Mouse (Mus musculus): ENCODE data around the gene Lrrc8e. TPM values are rescaled to one million over a fixed set of nuclear protein-coding genes. Genes with fewer than 3 reads are reported as not detected.
"Not testable (repeated sequence)": the region's sequence is repeated elsewhere in the genome, so short reads cannot be mapped to it uniquely, and the experiment has no call there.

The Lrrc8e gene
- polyA plus RNA-seq, 1 experiment from 2014 or later = 0.17 TPM

DNA sequence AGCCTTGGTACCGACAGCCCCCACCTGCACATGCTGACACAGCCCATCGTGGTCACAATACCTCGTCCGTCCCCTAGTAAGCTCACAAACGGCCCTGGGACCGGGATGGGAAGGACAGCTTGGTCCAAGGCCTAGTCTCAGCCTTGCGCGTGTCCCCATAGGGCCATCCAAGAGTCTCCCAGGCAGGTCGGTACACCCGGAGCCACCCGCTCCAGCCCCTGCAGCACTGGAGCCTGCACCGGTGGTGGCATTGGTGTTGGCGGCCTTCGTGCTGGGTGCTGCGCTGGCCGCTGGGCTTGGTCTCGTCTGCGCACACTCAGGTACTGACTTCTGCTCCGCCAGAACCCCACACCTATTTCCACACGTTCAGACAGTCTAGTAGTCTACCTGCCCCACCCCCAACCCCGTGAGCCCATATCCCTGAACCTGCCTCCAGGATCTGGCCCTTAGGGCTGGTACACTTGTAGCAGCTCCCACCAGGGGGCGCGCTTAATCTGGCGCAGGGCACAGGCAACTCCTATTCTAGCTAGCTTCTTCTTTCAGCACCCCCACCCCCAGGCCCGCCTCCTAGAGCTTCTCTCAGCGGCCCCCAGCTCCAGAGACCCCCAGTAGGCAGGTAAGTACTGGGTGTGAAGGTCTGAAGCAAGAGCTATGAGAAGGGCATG lies 23.8 kb downstream of the Lrrc8e start:
- Histone ChIP-seq H3K9me3 (replicated peaks) (no peaks in the 10 kb centered on the region), H3K36me3 (peaks cover 40% of the 10 kb centered on the region), H3K4me3 (no peak overlapping the region), H3K27me3 (0 out of 2 replicates have a peak, but pooled peaks cover 4% of the 10 kb centered on the region), H3K9ac (no peak overlapping the region), H3K4me2 (replicated peaks) (0 out of 2 replicates have a peak overlapping the region, but pooled peaks have one; percentile 3), H3K4me1 (peaks cover 29% of the 10 kb centered on the region), H3K27ac (no peak overlapping the region)
- WGBS = 29% methylated on average over 26 of the region's 26 CpGs
- ATAC-seq (ENCODE audit: low FRiP score) = 0 out of 2 replicates have a peak, but pooled peaks have one; percentile 1

- peaks cover 38% of the 10 kb centered on the region for H3K4me1 ChIP-seq
- peak overlapping the region; percentile 86 for H3K4me2 ChIP-seq (replicated peaks)
- ATAC-seq (ENCODE audit: low FRiP score) = no peak
- H3K4me3 ChIP-seq = peak overlapping the region; percentile 89
- 0 out of 2 replicates have a peak, but pooled peaks cover 4% of the 10 kb centered on the region for H3K27me3 ChIP-seq
- H3K9me3 ChIP-seq (replicated peaks) = no peaks in the 10 kb centered on the region
- peaks cover 36% of the 10 kb centered on the region for H3K36me3 ChIP-seq
- peak overlapping the region; percentile 95; the same call in 1 of the 2 replicates for H3K27ac ChIP-seq
- 47% methylated on average over 8 of the region's 8 CpGs for WGBS
- H3K9ac ChIP-seq = peak overlapping the region; percentile 91
These were observed 25.6 kb downstream of the Lrrc8e start for GRCm38 (mm10) chr8:4252116-4252760.

DNA sequence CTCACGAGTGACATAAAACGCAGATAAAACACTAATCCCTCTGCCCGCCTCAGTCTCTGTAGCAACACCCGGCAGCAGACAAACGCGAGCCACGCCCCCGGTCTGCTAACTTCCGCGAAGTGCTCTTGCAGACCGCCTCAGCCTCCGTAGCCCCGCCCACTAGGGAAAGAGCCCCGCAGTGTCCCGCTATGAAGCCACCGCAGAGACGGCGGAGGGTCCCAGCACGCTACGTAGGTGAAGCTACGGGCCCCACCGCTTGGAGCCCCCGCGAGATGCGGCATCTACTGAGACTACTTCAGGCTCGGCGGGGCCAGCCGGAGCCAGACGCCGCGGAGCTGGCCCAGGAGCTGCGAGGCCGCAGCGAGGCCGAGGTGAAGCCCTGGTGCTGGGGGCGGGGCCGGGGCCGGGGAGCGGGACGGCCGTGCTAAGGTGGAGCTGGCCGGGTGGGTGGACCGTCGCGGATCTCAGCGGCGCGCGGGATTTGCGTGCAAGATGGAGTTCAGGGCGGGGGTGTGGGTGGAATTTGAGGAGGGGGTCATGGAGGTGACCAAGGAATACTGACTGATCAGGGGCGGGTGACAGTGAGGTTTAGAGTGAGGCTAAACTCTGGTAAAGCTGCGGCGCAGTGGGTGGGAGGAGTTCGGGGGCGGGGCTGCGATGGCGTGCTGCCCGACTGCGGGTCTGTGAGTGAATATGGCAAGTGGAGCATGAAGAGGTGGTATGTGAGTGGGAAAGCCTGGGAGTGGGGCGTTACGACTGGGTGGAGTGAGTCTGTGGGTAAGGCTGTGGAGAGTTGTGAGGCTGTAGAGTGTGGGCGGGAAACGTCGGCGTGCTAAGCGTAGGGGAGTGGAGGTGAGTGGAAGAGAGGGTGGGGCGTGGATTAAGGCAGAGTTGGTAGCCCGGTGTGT lies 26.6 kb downstream of the Lrrc8e start, which contains the start of gene Snapc2:
Snapc2 (plus strand) TSS at position 147 of the 908 bp plus-strand sequence.
- Histone ChIP-seq H3K4me2 (replicated peaks) (peak within 1 kb of the TSS; percentile 86), H3K27me3 (0 out of 2 replicates have a peak, but pooled peaks cover under 1% of the 10 kb centered on the region), H3K36me3 (peaks cover 29% of the 10 kb centered on the region), H3K27ac (peak within 1 kb of the TSS; percentile 95), H3K9me3 (replicated peaks) (no peaks in the 10 kb centered on the region), H3K9ac (peak within 1 kb of the TSS; percentile 91), H3K4me3 (peak within 1 kb of the TSS; percentile 89), H3K4me1 (peaks cover 47% of the 10 kb centered on the region)
- ATAC-seq (ENCODE audit: low FRiP score) = peak; percentile 88
- under 1% methylated on average over 69 of the region's 69 CpGs for WGBS

GRCm38 (mm10) chr8:4254001-4254400 lies 27.4 kb downstream of the Lrrc8e start:
- Histone ChIP-seq H3K4me2 (replicated peaks) (peak overlapping the region; percentile 86), H3K4me3 (peak overlapping the region; percentile 89), H3K4me1 (peaks cover 45% of the 10 kb centered on the region), H3K27me3 (no peaks in the 10 kb centered on the region), H3K9ac (peak overlapping the region; percentile 91), H3K36me3 (peaks cover 28% of the 10 kb centered on the region), H3K9me3 (replicated peaks) (no peaks in the 10 kb centered on the region), H3K27ac (peak overlapping the region; percentile 95; the same call in 1 of the 2 replicates)
- 67% methylated on average over 6 of the region's 6 CpGs for WGBS
- no peak for ATAC-seq (ENCODE audit: low FRiP score)

DNA sequence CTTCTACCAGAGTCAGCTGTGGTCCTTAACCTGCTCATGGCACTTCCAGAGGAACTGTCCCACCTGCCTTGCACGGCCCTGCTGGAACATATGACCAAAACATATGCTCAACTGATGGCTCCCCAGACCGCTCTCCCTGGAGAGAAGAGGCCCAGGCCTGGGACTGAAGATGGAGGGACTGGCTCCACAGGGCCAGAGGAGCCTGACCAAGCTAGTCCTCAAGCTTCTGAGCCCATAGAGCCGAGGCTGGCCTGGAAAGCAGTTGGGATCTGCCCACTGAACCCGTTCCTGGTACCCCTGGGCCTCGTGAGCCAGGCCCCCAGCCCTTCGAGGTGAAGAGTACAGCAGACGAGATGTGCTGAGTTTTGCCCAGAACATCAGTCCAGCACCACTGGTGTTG lies 28.8 kb downstream of the Lrrc8e start:
- H3K27me3 ChIP-seq; H3K4me3 ChIP-seq; ATAC-seq (ENCODE audit: low FRiP score); H3K4me2 ChIP-seq (replicated peaks); H3K9ac ChIP-seq; H3K9me3 ChIP-seq (replicated peaks); H3K27ac ChIP-seq: not testable (repeated sequence)
- Histone ChIP-seq H3K36me3 (peaks cover 29% of the 10 kb centered on the region), H3K4me1 (peaks cover 44% of the 10 kb centered on the region)
- WGBS = 88% methylated on average over 7 of the region's 7 CpGs

DNA sequence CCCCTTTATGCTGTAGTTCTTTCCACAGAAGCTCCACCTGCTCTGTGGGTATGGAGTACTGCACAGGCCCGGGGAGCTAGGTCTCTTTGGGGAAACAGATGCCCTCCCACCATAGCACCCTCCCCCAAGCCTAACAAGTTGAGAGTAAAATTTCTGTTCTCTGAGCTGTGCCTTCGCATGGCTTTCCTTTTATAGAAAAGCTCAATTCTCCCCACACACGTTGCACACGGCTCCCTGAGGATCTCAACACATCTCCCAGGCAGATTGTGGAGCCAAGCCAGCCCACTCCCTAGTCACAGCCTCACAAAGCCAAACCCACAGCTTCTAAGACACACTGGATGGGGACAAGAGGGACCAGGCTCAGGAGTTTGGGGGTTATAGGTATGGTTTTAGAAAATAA lies 30.3 kb downstream of the Lrrc8e start:
- Histone ChIP-seq H3K4me3 (peak overlapping the region; percentile 82), H3K27ac (peak overlapping the region; percentile 97), H3K4me1 (peaks cover 44% of the 10 kb centered on the region), H3K9me3 (replicated peaks) (no peaks in the 10 kb centered on the region), H3K27me3 (no peaks in the 10 kb centered on the region), H3K36me3 (peaks cover 44% of the 10 kb centered on the region), H3K9ac (peak overlapping the region; percentile 86), H3K4me2 (replicated peaks) (peak overlapping the region; percentile 74)
- ATAC-seq (ENCODE audit: low FRiP score) = no peak
- 72% methylated on average over 4 of the region's 4 CpGs for WGBS

DNA sequence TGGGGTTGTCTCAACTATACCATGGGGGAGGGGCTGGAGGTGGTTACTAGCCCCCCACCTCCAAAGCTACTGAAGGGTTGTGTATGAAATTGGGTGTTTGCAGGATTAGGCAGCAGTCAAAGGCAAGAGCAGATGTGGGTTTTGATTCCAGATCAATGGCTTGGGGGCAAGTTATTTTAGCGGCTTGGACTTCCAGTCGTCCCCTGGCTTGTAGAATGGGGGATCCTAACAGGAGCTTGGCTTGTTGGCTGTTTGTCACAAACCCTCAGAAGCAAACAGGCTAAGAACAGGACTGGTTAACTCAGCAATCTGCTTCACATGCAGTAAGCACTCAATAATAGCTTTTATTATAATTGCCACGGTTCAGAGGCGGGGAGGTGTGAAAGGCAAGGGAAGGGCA lies 30.7 kb downstream of the Lrrc8e start:
- H3K36me3 ChIP-seq = peaks cover 48% of the 10 kb centered on the region
- no peaks in the 10 kb centered on the region for H3K9me3 ChIP-seq (replicated peaks)
- peak overlapping the region; percentile 86 for H3K9ac ChIP-seq
- no peaks in the 10 kb centered on the region for H3K27me3 ChIP-seq
- 57% methylated on average over 4 of the region's 4 CpGs for WGBS
- peak overlapping the region; percentile 97 for H3K27ac ChIP-seq
- H3K4me2 ChIP-seq (replicated peaks) = peak overlapping the region; percentile 74
- peak overlapping the region; percentile 82 for H3K4me3 ChIP-seq
- peaks cover 43% of the 10 kb centered on the region for H3K4me1 ChIP-seq
- ATAC-seq (ENCODE audit: low FRiP score) = no peak

GRCm38 (mm10) chr8:4258233-4258632 lies 31.6 kb downstream of the Lrrc8e start:
- Histone ChIP-seq H3K36me3 (peaks cover 56% of the 10 kb centered on the region), H3K4me3 (peak overlapping the region; percentile 82), H3K4me1 (peaks cover 40% of the 10 kb centered on the region), H3K4me2 (replicated peaks) (peak overlapping the region; percentile 74), H3K27ac (peak overlapping the region; percentile 97), H3K9me3 (replicated peaks) (no peaks in the 10 kb centered on the region), H3K27me3 (no peaks in the 10 kb centered on the region), H3K9ac (peak overlapping the region; percentile 86)
- peak; percentile 71 for ATAC-seq (ENCODE audit: low FRiP score)
- WGBS = 4% methylated on average over 34 of the region's 35 CpGs

DNA sequence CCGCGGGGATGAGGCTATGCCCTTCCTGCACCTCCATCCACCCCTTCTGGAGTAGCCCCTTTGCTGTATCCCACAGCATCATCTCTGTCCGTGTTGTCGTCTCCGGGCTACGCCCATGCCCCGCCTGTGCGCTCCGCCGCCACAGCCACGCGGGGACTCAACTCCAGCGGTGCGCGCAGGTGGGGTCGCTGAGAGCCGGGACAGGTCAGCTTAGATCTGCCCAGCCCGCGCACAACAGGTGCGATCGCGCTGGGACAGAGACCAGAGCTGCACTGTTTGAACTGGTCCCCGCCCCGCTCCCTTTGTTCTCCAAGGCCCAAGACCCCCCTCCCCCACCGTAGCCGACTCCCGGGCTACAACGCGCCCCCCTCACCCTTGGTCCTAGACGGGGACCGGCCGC lies 32.1 kb downstream of the Lrrc8e start:
- H3K4me1 ChIP-seq = peaks cover 37% of the 10 kb centered on the region
- peak overlapping the region; percentile 97 for H3K27ac ChIP-seq
- ATAC-seq (ENCODE audit: low FRiP score) = peak; percentile 83
- H3K4me3 ChIP-seq = peak overlapping the region; percentile 82
- H3K36me3 ChIP-seq = peaks cover 59% of the 10 kb centered on the region
- no peaks in the 10 kb centered on the region for H3K9me3 ChIP-seq (replicated peaks)
- H3K9ac ChIP-seq = peak overlapping the region; percentile 86
- H3K27me3 ChIP-seq = no peaks in the 10 kb centered on the region
- WGBS = under 1% methylated on average over 32 of the region's 32 CpGs
- peak overlapping the region; percentile 74 for H3K4me2 ChIP-seq (replicated peaks)

DNA sequence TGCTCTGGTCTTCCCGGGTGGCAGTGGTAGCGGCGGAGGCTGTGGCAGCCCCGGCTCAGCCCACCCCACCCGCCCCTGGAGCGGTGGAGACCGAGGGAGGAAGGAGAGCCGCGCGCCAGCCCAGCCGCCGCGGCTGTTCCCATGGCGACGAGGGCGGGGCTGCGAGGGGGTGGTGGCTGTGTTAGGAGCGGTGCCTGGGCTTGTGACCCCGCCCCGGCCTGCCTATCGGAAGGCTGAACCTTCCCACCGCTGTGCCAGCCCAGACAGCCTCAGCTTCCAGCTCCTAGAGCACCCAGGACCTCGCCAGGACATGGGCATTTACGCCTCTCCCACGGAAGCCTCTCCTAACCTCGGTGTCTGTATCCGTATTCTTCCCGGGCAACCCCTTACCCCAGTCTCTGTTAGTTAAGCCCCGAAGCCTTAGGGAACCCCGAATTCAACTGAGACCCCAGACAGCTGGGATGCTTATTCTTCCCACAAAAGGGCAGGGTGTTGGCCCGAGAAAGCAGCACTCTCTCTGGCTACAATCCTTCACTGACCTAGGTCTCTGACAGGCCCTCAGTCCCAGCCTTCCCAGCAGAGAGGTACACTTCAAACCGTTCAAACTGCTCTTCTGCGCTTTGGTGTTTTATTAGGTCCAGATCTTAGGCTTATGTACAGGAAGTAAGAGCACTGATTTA lies 32.6 kb downstream of the Lrrc8e start, which contains the start of gene Ctxn1:
Ctxn1 (minus strand) TSS at position 150 of the 680 bp plus-strand sequence.
- H3K4me1 ChIP-seq = peaks cover 31% of the 10 kb centered on the region
- WGBS = 8% methylated on average over 25 of the region's 33 CpGs
- H3K27ac ChIP-seq = peak within 1 kb of the TSS; percentile 97
- H3K9ac ChIP-seq = peak within 1 kb of the TSS; percentile 86
- ATAC-seq (ENCODE audit: low FRiP score) = peak; percentile 92
- peaks cover 65% of the 10 kb centered on the region for H3K36me3 ChIP-seq
- no peaks in the 10 kb centered on the region for H3K27me3 ChIP-seq
- peak within 1 kb of the TSS; percentile 82 for H3K4me3 ChIP-seq
- H3K9me3 ChIP-seq (replicated peaks) = no peaks in the 10 kb centered on the region
- peak within 1 kb of the TSS; percentile 74 for H3K4me2 ChIP-seq (replicated peaks)

DNA sequence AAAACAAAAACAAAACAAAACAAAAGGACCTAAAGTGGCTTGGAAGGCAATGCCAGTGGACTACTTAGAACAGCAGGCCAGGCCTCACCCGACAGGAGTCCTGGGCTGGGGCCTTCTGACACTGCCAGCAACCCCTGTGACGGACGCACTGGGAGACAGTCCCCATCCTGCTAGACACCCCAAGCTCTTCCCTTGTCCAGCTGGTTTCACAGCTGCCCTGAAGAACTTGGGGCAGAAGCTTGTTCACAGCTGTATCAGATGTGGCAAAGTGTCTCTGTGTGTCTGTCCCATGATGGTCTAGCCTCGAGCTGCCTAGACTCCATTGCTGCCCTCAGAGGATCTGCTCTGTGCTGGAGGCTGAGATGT lies 33.2 kb downstream of the Lrrc8e start:
- Histone ChIP-seq H3K4me2 (replicated peaks) (peak overlapping the region; percentile 74; the same call in 1 of the 2 replicates), H3K4me3 (peak overlapping the region; percentile 82; the same call in 1 of the 2 replicates), H3K9ac (peak overlapping the region; percentile 86; the same call in 1 of the 2 replicates), H3K36me3 (peaks cover 67% of the 10 kb centered on the region), H3K9me3 (replicated peaks) (no peaks in the 10 kb centered on the region), H3K27ac (peak overlapping the region; percentile 97), H3K27me3 (no peaks in the 10 kb centered on the region), H3K4me1 (peaks cover 27% of the 10 kb centered on the region)
- WGBS = 85% methylated on average over 4 of the region's 4 CpGs
- ATAC-seq (ENCODE audit: low FRiP score) = no peak

Data from hindbrain, embryonic 12.5 days (tissue).